Comparison of ENCODE assay signal across 17 mouse cellular contexts in the genomic region with DNA sequence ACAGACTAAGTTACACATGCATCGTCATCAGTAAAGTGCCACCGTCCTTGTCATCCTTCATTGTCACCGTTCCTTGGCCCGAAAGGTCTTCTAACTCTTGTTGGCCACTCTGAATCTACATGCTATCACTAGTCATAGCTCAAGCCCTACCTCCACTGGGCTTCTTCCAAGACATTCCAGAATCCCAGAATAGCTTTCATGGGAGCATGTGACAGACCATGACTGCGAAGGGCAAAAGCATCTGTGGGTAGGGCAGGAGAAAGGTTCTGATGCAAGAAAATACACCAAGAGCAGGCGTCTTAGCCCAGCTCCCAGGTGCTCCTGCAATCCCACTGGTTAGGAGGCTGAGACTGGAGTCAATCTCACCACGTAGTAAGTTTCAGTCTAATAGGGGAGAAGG. TPM values are rescaled to one million over a fixed set of nuclear protein-coding genes. Genes with fewer than 3 reads are reported as not detected.
DNase-seq lines count a peak whose midpoint lies in the region; ATAC-seq and TF ChIP-seq lines count a peak whose summit lies in the region.
"Had no signal": no experiment of that assay in that cellular context is flagged by ENCODE, and none has a peak within 500 bp of the region (broad histone marks: within the 10 kb centered on the region; RNA-seq: fewer than 3 reads in every experiment).

No protein-coding gene starts in this region.

- H3K9me3 ChIP-seq in heart, embryonic 13.5 days = no peaks in the 10 kb centered on the region
- no peaks in the 10 kb centered on the region for H3K9me3 ChIP-seq in forebrain, embryonic 15.5 days
- H3K9me3 ChIP-seq: G1E; limb, embryonic 15.5 days; midbrain, embryonic 13.5 days had no signal

- TF ChIP-seq POLR2A in myocyte (IDR thresholded peaks at IDR 0.05; ENCODE audit: insufficient read length, low read depth) = no peak

- H3K79me2 ChIP-seq in myocyte (ENCODE audit: control insufficient read depth, insufficient read depth) = peaks cover 36% of the 10 kb centered on the region

- peak overlapping the region; percentile 43 for H3K27ac ChIP-seq in heart, embryonic 13.5 days (replicated peaks)
- no peak overlapping the region for H3K27ac ChIP-seq in forebrain, embryonic 15.5 days (replicated peaks)
- H3K27ac ChIP-seq: forebrain, embryonic 12.5 days; limb, embryonic 15.5 days; midbrain, embryonic 13.5 days had no signal

- H3K4me3 ChIP-seq in heart, embryonic 13.5 days = no peak overlapping the region
- no peak overlapping the region for H3K4me3 ChIP-seq in myocyte
- no peak overlapping the region for H3K4me3 ChIP-seq in forebrain, embryonic 15.5 days
- H3K4me3 ChIP-seq: forebrain, embryonic 12.5 days; limb, embryonic 15.5 days; midbrain, embryonic 13.5 days had no signal

- peak overlapping the region; percentile 14; the same call in 1 of the 2 replicates for H3K9ac ChIP-seq in heart, embryonic 13.5 days
- no peak overlapping the region for H3K9ac ChIP-seq in forebrain, embryonic 15.5 days (replicated peaks)
- H3K9ac ChIP-seq: forebrain, embryonic 12.5 days; limb, embryonic 15.5 days; liver, postnatal 0 days; midbrain, embryonic 13.5 days had no signal

- H3K4me1 ChIP-seq in heart, embryonic 13.5 days = peaks cover 68% of the 10 kb centered on the region
- H3K4me1 ChIP-seq in forebrain, embryonic 15.5 days = no peaks in the 10 kb centered on the region
- H3K4me1 ChIP-seq: forebrain, embryonic 12.5 days; midbrain, embryonic 13.5 days had no signal

- H3ac ChIP-seq in myocyte (ENCODE audit: control insufficient read depth, insufficient read length) = no peak overlapping the region

- no peak for ATAC-seq in heart, embryonic 13.5 days (ENCODE audit: extremely low read depth, insufficient number of reproducible peaks, low FRiP score, low TSS enrichment)
- ATAC-seq in forebrain, embryonic 15.5 days (replicated peaks) = no peak
- ATAC-seq: inflammation-experienced regulatory T-cells, adult 6 months; liver, postnatal 0 days; midbrain, embryonic 13.5 days had no signal

- peak; percentile 97 for DNase-seq in heart, adult 11 months
- DNase-seq in heart, postnatal 25 days (ENCODE audit: low spot score) = no peak
- DNase-seq in NIH3T3 (ENCODE audit: low read depth) = peak; percentile 76
- DNase-seq in B cell, adult 2 months = no peak
- DNase-seq: embryo, embryonic 11 days; kidney, adult 8-10 months; liver, postnatal 0 days; right cerebral cortex, postnatal 4 days; thymus, adult 18-20 months had no signal

- H3K4me2 ChIP-seq in heart, embryonic 13.5 days = peak overlapping the region; percentile 16
- peak overlapping the region; percentile 46 for H3K4me2 ChIP-seq in myocyte (ENCODE audit: low read depth)
- H3K4me2 ChIP-seq in forebrain, embryonic 15.5 days (replicated peaks) = no peak overlapping the region
- H3K4me2 ChIP-seq: forebrain, embryonic 12.5 days; limb, embryonic 15.5 days; midbrain, embryonic 13.5 days had no signal

- WGBS in heart, embryonic 13.5 days = 58% methylated on average over 7 of the region's 7 CpGs
- 95% methylated on average over 7 of the region's 7 CpGs for WGBS in forebrain, embryonic 15.5 days

- no peaks in the 10 kb centered on the region for H3K27me3 ChIP-seq in heart, embryonic 13.5 days (replicated peaks)
- no peaks in the 10 kb centered on the region for H3K27me3 ChIP-seq in myocyte (ENCODE audit: control insufficient read depth, insufficient read depth, insufficient read length)
- H3K27me3 ChIP-seq in forebrain, embryonic 15.5 days = no peaks in the 10 kb centered on the region
- H3K27me3 ChIP-seq: forebrain, embryonic 12.5 days; limb, embryonic 15.5 days; midbrain, embryonic 13.5 days had no signal

- H3K36me3 ChIP-seq in heart, embryonic 13.5 days = peaks cover 42% of the 10 kb centered on the region
- no peaks in the 10 kb centered on the region for H3K36me3 ChIP-seq in myocyte (ENCODE audit: control insufficient read depth, insufficient read depth)
- no peaks in the 10 kb centered on the region for H3K36me3 ChIP-seq in forebrain, embryonic 15.5 days
- H3K36me3 ChIP-seq: midbrain, embryonic 13.5 days had no signal

- intact Hi-C loops in heart, postnatal 25 days (cut with DNase I) = no loop called here

TF ChIP-seq in myocyte, 11 proteins besides CTCF, POLR2A, EP300 and RAD21:
- peak; percentile 40; the same call in 1 of the 2 replicates for TF ChIP-seq CEBPB (IDR thresholded peaks at IDR 0.05; ENCODE audit: insufficient read depth, poor library complexity, severe bottlenecking)
- TF ChIP-seq MYOG (IDR thresholded peaks at IDR 0.05; ENCODE audit: control insufficient read depth in 1 of 3, insufficient read depth in 1 of 3, insufficient read length in 2 of 3, low read depth in 2 of 3) = peak in 1 of 3 experiments; percentile 41
- TF ChIP-seq POLR2AphosphoS2 (IDR thresholded peaks at IDR 0.05; ENCODE audit: insufficient read length, low read depth) = no peak
- TF ChIP-seq MYOD1 (IDR thresholded peaks at IDR 0.05; ENCODE audit: control insufficient read depth in 1 of 3, insufficient read length in 2 of 3, low read depth in 2 of 3) = no peak
- TF ChIP-seq REST (IDR thresholded peaks at IDR 0.05; ENCODE audit: insufficient read depth, insufficient read length) = no peak
- TF ChIP-seq TCF12 (IDR thresholded peaks at IDR 0.05; ENCODE audit: insufficient read depth, poor library complexity, severe bottlenecking) = no peak
- no peak for TF ChIP-seq TCF3 (IDR thresholded peaks at IDR 0.05; ENCODE audit: insufficient read length, low read depth)
- no peak for TF ChIP-seq MAX (IDR thresholded peaks at IDR 0.05; ENCODE audit: low read depth)
- no peak for TF ChIP-seq E2F4 (IDR thresholded peaks at IDR 0.05; ENCODE audit: insufficient read depth)
- TF ChIP-seq USF1 (IDR thresholded peaks at IDR 0.05; ENCODE audit: low read depth) = peak; percentile 30

RNA-seq across cellular contexts. Expression of a gene that starts 22.5 kb away (rescaled TPM):
- 100 to 1,000 TPM; 268 to 296 TPM for total RNA-seq in heart, postnatal 25 days (2021)
- polyA plus RNA-seq in heart, embryonic 13.5 days (2015; fragmentation: Nextera tagmentation; extraction: Ambion mirVana) = 28.9 and 36.2 TPM in 2 replicates
- 81.2 TPM for polyA plus RNA-seq in myocyte (2012; fragmentation: generic; extraction: Trizol)
- polyA plus RNA-seq in forebrain, embryonic 15.5 days (2015; fragmentation: Nextera tagmentation; extraction: Ambion mirVana) = 5.3 and 7.4 TPM in 2 replicates

RNA-seq across cellular contexts. Expression of a gene that starts 46.6 kb away (rescaled TPM):
- 10 to 100 TPM; 16.8 to 21.0 TPM for total RNA-seq in heart, postnatal 25 days (2021)
- polyA plus RNA-seq in heart, embryonic 13.5 days (2015; fragmentation: Nextera tagmentation; extraction: Ambion mirVana) = 82.5 and 97.5 TPM in 2 replicates
- 43.8 TPM for polyA plus RNA-seq in myocyte (2012; fragmentation: generic; extraction: Trizol)
- polyA plus RNA-seq in forebrain, embryonic 15.5 days (2015; fragmentation: Nextera tagmentation; extraction: Ambion mirVana) = 112 and 113 TPM in 2 replicates

Comparison
In these comparisons a context has a peak if more than half of its experiments do, and no peak if none do; other contexts are left out.
1. DNase-seq: peak in heart, adult 11 months (single experiment) and NIH3T3 (single experiment); none in heart, postnatal 25 days (single experiment) and B cell, adult 2 months (0 of 2).